Mouse (Mus musculus) adrenal gland, postnatal 14 days (tissue): Measurements from ENCODE around the gene Rhebl1. TPM values are rescaled to one million over a fixed set of nuclear protein-coding genes. Genes with fewer than 3 reads are reported as not detected.
A peak's percentile ranks its signal among the peaks of the same experiment; 100 is the strongest.

Experiments
- DNase-seq: peaks from one replicate; pipeline ENCODE4 v3.0.0; 2021; ENCODE audit warnings: mixed read lengths
- total RNA-seq: library from RNA; stranded (reverse); gene quantifications from 2 replicates; pipeline ENCODE4 v1.2.3, GENCODE M21; 2021

Rhebl1 gene
- total RNA-seq, 1 experiment from 2014 or later, result 3.0 TPM

GRCm38 (mm10) chr15:98914903-98915302 lies 20.6 kb upstream of the Rhebl1 start:
- DNase-seq, result no peak

GRCm38 (mm10) chr15:98904692-98905091 lies 10.4 kb upstream of the Rhebl1 start:
- peak; percentile 52 for DNase-seq

GRCm38 (mm10) chr15:98902600-98902999 lies 8.3 kb upstream of the Rhebl1 start:
- DNase-seq, result no peak

GRCm38 (mm10) chr15:98901530-98901929 lies 7.2 kb upstream of the Rhebl1 start:
- DNase-seq, result no peak

- DNase-seq, result peak; percentile 48
Measured at GRCm38 (mm10) chr15:98897928-98898800, 3.8 kb upstream of the Rhebl1 start, which contains the start of gene Dhh. Gene Dhh (minus strand): TSS chr15:98898540.

GRCm38 (mm10) chr15:98897495-98897894 lies 3.2 kb upstream of the Rhebl1 start:
- DNase-seq, result peak; percentile 54

GRCm38 (mm10) chr15:98895635-98896589 lies 1.6 kb upstream of the Rhebl1 start:
- DNase-seq, result peak; percentile 83

GRCm38 (mm10) chr15:98894746-98895634 lies 650 bp upstream of the Rhebl1 start:
- DNase-seq, result peak; percentile 50

- DNase-seq, result no peak
Measured at GRCm38 (mm10) chr15:98893036-98893435, 1.3 kb downstream of the Rhebl1 start.

- DNase-seq, result peak; percentile 82
Measured at GRCm38 (mm10) chr15:98891907-98892606, 2.3 kb downstream of the Rhebl1 start.

GRCm38 (mm10) chr15:98891198-98891742 lies 3.1 kb downstream of the Rhebl1 start:
- DNase-seq, result no peak

- no peak for DNase-seq
Measured at GRCm38 (mm10) chr15:98887526-98887925, 6.8 kb downstream of the Rhebl1 start.

GRCm38 (mm10) chr15:98886667-98887387 lies 7.5 kb downstream of the Rhebl1 start:
- DNase-seq, result no peak

GRCm38 (mm10) chr15:98884106-98884505 lies 10.2 kb downstream of the Rhebl1 start:
- DNase-seq, result no peak

GRCm38 (mm10) chr15:98883661-98884060 lies 10.7 kb downstream of the Rhebl1 start:
- no peak for DNase-seq

- no peak for DNase-seq
Measured at GRCm38 (mm10) chr15:98881656-98882008, 12.7 kb downstream of the Rhebl1 start.

- DNase-seq, result peak; percentile 95
Measured at GRCm38 (mm10) chr15:98880978-98881655, 13.2 kb downstream of the Rhebl1 start.

GRCm38 (mm10) chr15:98877331-98877730 lies 17.0 kb downstream of the Rhebl1 start:
- peak; percentile 84 for DNase-seq
